Mouse (Mus musculus) cerebellum, adult 9-11 months (tissue): ENCODE data around the gene Tcf7.
"Not testable (repeated sequence)": the region's sequence is repeated elsewhere in the genome, so short reads cannot be mapped to it uniquely, and the experiment has no call there.

Source experiments
- DNase-seq: peaks from one replicate; pipeline ENCODE4 v3.0.0; 2022

Tcf7 gene

GRCm38 (mm10) chr11:52223968-52224682, 58.7 kb downstream of the Tcf7 start:
- no peak for DNase-seq

DNA sequence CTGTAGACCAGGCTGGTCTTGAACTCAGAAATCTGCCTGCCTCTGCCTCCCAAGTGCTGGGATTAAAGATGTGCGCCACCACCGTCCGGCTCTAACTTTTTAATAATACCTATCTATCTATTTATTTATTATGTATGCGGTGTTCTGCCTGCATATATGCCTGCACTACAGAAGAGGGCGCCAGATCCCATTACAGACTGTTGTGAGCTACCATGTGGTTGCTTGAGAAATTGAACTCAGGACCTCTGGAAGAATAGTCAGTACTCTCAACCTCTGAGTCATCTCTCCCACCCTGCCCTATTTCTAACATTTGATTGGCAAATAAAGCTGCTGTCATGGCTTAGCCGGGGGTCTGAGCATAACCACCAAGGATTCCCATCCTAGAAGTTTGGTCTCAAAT, 59.9 kb downstream of the Tcf7 start:
- no peak for DNase-seq

DNA sequence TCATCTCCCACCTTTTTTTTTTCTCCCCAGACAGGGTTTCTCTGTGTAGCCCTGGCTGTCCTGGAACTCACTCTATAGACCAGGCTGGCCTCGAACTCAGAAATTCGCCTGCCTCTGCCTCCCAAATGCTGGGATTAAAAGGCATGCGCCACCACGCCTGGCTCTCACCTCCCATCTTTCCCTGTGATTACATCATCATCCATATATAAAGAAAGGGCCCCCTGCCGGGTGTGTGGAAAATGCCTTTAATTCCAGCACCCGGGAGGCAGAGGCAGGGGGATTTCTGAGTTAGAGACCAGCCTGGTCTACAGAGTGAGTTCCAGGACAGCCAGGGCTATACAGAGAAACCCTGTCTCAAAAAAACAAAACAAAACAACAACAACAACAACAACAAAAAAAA, 60.9 kb downstream of the Tcf7 start:
- DNase-seq: not testable (repeated sequence)

DNA sequence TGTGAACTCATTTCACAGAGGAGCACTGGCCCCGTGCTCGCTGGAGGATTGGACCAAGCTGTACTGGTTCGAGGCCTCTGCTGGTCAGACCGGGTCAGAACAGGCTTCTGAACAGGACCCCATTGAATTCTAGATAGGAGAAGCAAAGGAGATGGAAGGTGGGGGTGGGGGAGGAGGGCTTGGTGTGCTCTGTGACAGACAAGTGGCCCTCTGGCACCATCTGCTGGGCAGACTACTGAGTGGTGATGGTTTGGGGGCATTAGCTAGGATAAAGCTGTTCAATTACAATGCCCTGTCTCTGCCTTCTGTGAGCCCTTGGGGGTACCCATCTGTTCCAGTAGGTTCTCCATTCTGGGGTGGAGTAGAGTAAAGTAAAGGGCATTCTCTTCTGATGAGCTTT, 62.5 kb downstream of the Tcf7 start:
- peak; percentile 39 for DNase-seq

DNA sequence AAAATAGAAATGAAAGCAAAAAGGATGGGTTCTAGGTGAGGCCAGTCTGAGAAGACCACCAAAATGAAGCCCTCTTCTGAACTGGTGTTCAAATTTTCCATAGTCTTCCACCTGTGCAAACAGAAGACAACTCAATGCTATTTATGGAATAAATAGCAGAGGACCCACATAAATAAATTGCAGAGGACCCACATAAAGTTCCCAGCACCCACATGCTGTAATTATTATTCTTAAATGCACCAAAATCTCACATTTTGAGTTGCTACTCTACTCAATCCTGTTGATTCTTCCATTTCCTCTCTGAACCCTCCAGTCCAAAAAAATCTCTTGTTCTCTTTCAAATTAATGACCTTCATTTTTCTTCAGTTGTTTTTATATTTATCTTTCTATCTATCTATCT, 68.9 kb downstream of the Tcf7 start, which contains the start of gene Olfr1371:
Gene Olfr1371, minus strand, starts transcription at position 101 of the 400 bp plus-strand sequence.
- no peak for DNase-seq
